Mouse (Mus musculus) kidney, postnatal 0 days (tissue): ENCODE data around the gene Dgke. TPM values are rescaled to one million over a fixed set of nuclear protein-coding genes. Genes with fewer than 3 reads are reported as not detected.
A peak's percentile ranks its signal among the peaks of the same experiment; 100 is the strongest.

ENCODE experiments used
- ATAC-seq: fragments of 200-750 bp; cut with Nextera tagmentation; replicated peaks from 2 replicates; pipeline ENCODE4 v1.8.0; 2017; ENCODE audit warnings: low read depth, moderate number of reproducible peaks, moderate TSS enrichment, moderate library complexity; ENCODE audit not compliant: low FRiP score
- DNase-seq: peaks from one replicate; pipeline ENCODE4 v3.0.0-alpha.2; 2016; ENCODE audit warnings: low spot score
- H3K27ac ChIP-seq: fragments of 300-500 bp; sonication (generic); 2 replicates; pipeline ENCODE4 v1.5.1; 2014; ENCODE audit warnings: mild to moderate bottlenecking
- H3K27me3 ChIP-seq: fragments of 300-500 bp; sonication (generic); 2 replicates; pipeline ENCODE4 v1.6.1; 2014; ENCODE audit warnings: low read length, mixed read lengths; ENCODE audit not compliant: insufficient read depth
- H3K36me3 ChIP-seq: fragments of 300-500 bp; sonication (generic); 2 replicates; pipeline ENCODE4 v1.6.1; 2014; ENCODE audit warnings: low read length, mixed read lengths; ENCODE audit not compliant: insufficient read depth
- H3K4me1 ChIP-seq: fragments of 300-500 bp; sonication (generic); replicated peaks from 2 replicates; pipeline ENCODE4 v1.6.1; 2014; ENCODE audit warnings: antibody characterized with exemption, low read length, mixed read lengths; ENCODE audit not compliant: insufficient read depth
- H3K4me2 ChIP-seq: fragments of 300-500 bp; sonication (generic); 2 replicates; pipeline ENCODE4 v1.6.1; 2014; ENCODE audit warnings: mild to moderate bottlenecking, low read length, moderate library complexity, mixed read lengths
- H3K4me3 ChIP-seq: fragments of 300-500 bp; sonication (generic); replicated peaks from 2 replicates; pipeline ENCODE4 v1.5.1; 2014; ENCODE audit warnings: low read depth, low read length
- H3K9ac ChIP-seq: fragments of 300-500 bp; sonication (generic); 2 replicates; pipeline ENCODE4 v1.6.1; 2014; ENCODE audit warnings: low read depth, low read length
- H3K9me3 ChIP-seq: fragments of 300-500 bp; sonication (generic); replicated peaks from 2 replicates; pipeline ENCODE4 v1.6.1; 2016; ENCODE audit warnings: low read length, inconsistent platforms, mixed read lengths
- CTCF ChIP-seq: IDR thresholded peaks from 2 replicates; pipeline ENCODE4 v1.5.1; 2016; ENCODE audit warnings: antibody characterized with exemption, low read depth, mild to moderate bottlenecking, moderate library complexity
- WGBS: fragments of 180-500 bp; shearing (Covaris S2); extraction: QIAGEN DNeasy Blood & Tissue Kit; methylation state at CpG from one replicate; pipeline ENCODE4 v1.1.7; 2014; 5-methylcytosine and 5-hydroxymethylcytosine counted together
- polyA plus RNA-seq: library from polyadenylated mRNA; unstranded; fragments of >200 nt; fragmentation: Nextera tagmentation; extraction: Ambion mirVana; gene quantifications from 2 replicates; pipeline ENCODE4 v1.2.1, GENCODE M21; 2015

Dgke gene
- polyA plus RNA-seq, 1 experiment from 2014 or later, result 2.6 TPM

GRCm38 (mm10) chr11:89009496-89009895, 57.2 kb downstream of the Dgke start:
- no peak overlapping the region for H3K4me2 ChIP-seq
- no peak overlapping the region for H3K9ac ChIP-seq
- DNase-seq (no peak), ATAC-seq (no peak)
- H3K36me3 ChIP-seq, result peaks cover 67% of the 10 kb centered on the region
- TF ChIP-seq CTCF, result no peak
- H3K4me1 ChIP-seq, result no peaks in the 10 kb centered on the region
- 81% methylated on average over 7 of the region's 7 CpGs for WGBS
- H3K27me3 ChIP-seq, result no peaks in the 10 kb centered on the region
- H3K27ac ChIP-seq, result no peak overlapping the region
- no peak overlapping the region for H3K4me3 ChIP-seq
- H3K9me3 ChIP-seq, result no peaks in the 10 kb centered on the region

DNA sequence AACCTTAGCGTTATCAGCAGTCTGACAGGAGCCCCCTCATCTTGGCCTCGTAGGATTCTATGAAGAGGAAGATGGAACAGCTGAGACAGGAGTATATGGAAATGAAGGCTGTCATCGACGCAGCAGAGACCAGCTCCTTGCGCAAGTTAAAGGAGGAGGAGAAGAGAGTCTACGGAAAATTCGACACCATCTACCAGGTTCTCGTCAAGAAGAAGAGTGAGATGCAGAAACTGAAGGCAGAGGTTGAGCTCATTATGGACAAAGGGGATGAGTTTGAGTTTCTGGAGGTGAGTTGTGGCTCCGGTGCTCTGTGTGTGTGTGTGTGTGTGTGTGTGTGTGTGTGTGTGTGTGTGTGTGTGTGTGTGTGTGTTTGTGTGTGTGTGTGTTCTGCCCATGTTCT, 57.6 kb downstream of the Dgke start:
- peaks cover 67% of the 10 kb centered on the region for H3K36me3 ChIP-seq
- no peaks in the 10 kb centered on the region for H3K9me3 ChIP-seq
- TF ChIP-seq CTCF, result no peak
- no peak for ATAC-seq
- no peak overlapping the region for H3K4me3 ChIP-seq
- no peak overlapping the region for H3K27ac ChIP-seq
- no peak overlapping the region for H3K4me2 ChIP-seq
- H3K27me3 ChIP-seq, result no peaks in the 10 kb centered on the region
- H3K9ac ChIP-seq, result no peak overlapping the region
- WGBS, result 92% methylated on average over 9 of the region's 9 CpGs
- DNase-seq, result no peak
- H3K4me1 ChIP-seq, result no peaks in the 10 kb centered on the region

- Histone ChIP-seq H3K4me1 (0 out of 2 replicates have a peak, but pooled peaks cover 6% of the 10 kb centered on the region), H3K9me3 (no peaks in the 10 kb centered on the region), H3K27ac (no peak overlapping the region), H3K4me2 (no peak overlapping the region), H3K36me3 (peaks cover 52% of the 10 kb centered on the region), H3K27me3 (no peaks in the 10 kb centered on the region), H3K9ac (no peak overlapping the region), H3K4me3 (no peak overlapping the region)
- 86% methylated on average over 3 of the region's 3 CpGs for WGBS
- ATAC-seq (no peak), DNase-seq (no peak)
- TF ChIP-seq CTCF, result no peak
Measured at GRCm38 (mm10) chr11:89007582-89007981, 59.1 kb downstream of the Dgke start.

- Histone ChIP-seq H3K4me2 (no peak overlapping the region), H3K36me3 (peaks cover 42% of the 10 kb centered on the region), H3K27me3 (no peaks in the 10 kb centered on the region), H3K4me1 (peaks cover 12% of the 10 kb centered on the region; the same call in 1 of the 2 replicates), H3K9ac (no peak overlapping the region), H3K9me3 (no peaks in the 10 kb centered on the region), H3K27ac (no peak overlapping the region), H3K4me3 (no peak overlapping the region)
- DNase-seq (no peak), ATAC-seq (no peak)
- TF ChIP-seq CTCF, result no peak
Measured at GRCm38 (mm10) chr11:89006404-89006803, 60.2 kb downstream of the Dgke start.

- DNase-seq, result no peak
- no peaks in the 10 kb centered on the region for H3K9me3 ChIP-seq
- no peak for TF ChIP-seq CTCF
- peaks cover 18% of the 10 kb centered on the region; the same call in 1 of the 2 replicates for H3K4me1 ChIP-seq
- no peak for ATAC-seq
- no peak overlapping the region for H3K4me3 ChIP-seq
- no peaks in the 10 kb centered on the region for H3K27me3 ChIP-seq
- no peak overlapping the region for H3K4me2 ChIP-seq
- whole genome bisulfite sequencing, result 56% methylated on average over 5 of the region's 5 CpGs
- peaks cover 32% of the 10 kb centered on the region for H3K36me3 ChIP-seq
- no peak overlapping the region for H3K9ac ChIP-seq
- H3K27ac ChIP-seq, result no peak overlapping the region
Measured at GRCm38 (mm10) chr11:89005473-89005872, 61.2 kb downstream of the Dgke start.

DNA sequence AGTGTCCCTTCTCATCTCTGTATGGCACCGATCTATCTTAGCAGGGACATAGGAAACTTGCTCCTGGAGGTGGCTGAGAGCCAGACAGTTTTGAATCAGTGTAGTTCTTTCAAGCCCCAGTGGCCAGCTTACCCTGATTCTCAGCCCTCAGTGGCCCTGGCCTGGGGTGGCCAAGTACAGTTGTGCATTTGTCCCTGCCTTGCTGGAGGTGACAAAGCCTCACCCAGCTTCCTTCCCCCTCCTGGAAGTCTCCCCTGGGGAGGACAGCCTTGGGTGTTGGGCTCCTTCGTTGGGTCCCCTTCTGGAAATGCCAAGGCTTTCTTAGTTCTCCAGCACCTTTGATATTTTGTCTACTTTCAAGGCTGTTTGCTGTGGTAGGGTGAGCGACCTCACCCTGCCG, 62.9 kb downstream of the Dgke start:
- no peak overlapping the region for H3K9ac ChIP-seq
- H3K36me3 ChIP-seq, result peaks cover 22% of the 10 kb centered on the region
- H3K27me3 ChIP-seq, result no peaks in the 10 kb centered on the region
- TF ChIP-seq CTCF, result no peak
- ATAC-seq (no peak), DNase-seq (no peak)
- H3K4me1 ChIP-seq, result peaks cover 24% of the 10 kb centered on the region; the same call in 1 of the 2 replicates
- WGBS, result 58% methylated on average over 4 of the region's 4 CpGs
- peak overlapping the region; percentile 50 for H3K4me2 ChIP-seq
- H3K4me3 ChIP-seq, result no peak overlapping the region
- no peaks in the 10 kb centered on the region for H3K9me3 ChIP-seq
- no peak overlapping the region for H3K27ac ChIP-seq

GRCm38 (mm10) chr11:89003078-89003477, 63.6 kb downstream of the Dgke start:
- Histone ChIP-seq H3K4me2 (peak overlapping the region; percentile 50), H3K27me3 (no peaks in the 10 kb centered on the region), H3K27ac (no peak overlapping the region; the same call in 1 of the 2 replicates), H3K4me3 (peak overlapping the region; percentile 20), H3K9me3 (no peaks in the 10 kb centered on the region), H3K4me1 (peaks cover 24% of the 10 kb centered on the region; the same call in 1 of the 2 replicates), H3K36me3 (peaks cover 20% of the 10 kb centered on the region), H3K9ac (no peak overlapping the region)
- TF ChIP-seq CTCF, result no peak
- DNase-seq (no peak), ATAC-seq (no peak)
- 43% methylated on average over 6 of the region's 6 CpGs for WGBS
